In genomic region chr5:111897568-111897967, GRCm38 (mm10) we compare ENCODE assay signal across 18 mouse cellular contexts.
A peak's percentile ranks its signal among the peaks of the same experiment; 100 is the strongest.
DNase-seq lines count a peak whose midpoint lies in the region; ATAC-seq and TF ChIP-seq lines count a peak whose summit lies in the region.
"Had no signal": no experiment of that assay in that cellular context is flagged by ENCODE, and none has a peak within 500 bp of the region (broad histone marks: within the 10 kb centered on the region; RNA-seq: fewer than 3 reads in every experiment).

No protein-coding gene starts in this region.

- ATAC-seq in heart, postnatal 0 days (ENCODE audit: insufficient read depth, low read depth) = no peak
- ATAC-seq in midbrain, embryonic 12.5 days (ENCODE audit: low FRiP score, low read depth) = no peak
- no peak for ATAC-seq in midbrain, embryonic 11.5 days (ENCODE audit: low FRiP score)
- ATAC-seq in megakaryocyte, adult 5-6 weeks (ENCODE audit: poor library complexity, severe bottlenecking) = no peak
- ATAC-seq: Patski had no signal

- 0 out of 2 replicates have a peak, but pooled peaks cover 13% of the 10 kb centered on the region for H3K27me3 ChIP-seq in heart, postnatal 0 days (ENCODE audit: control insufficient read depth, insufficient read depth, low read length)
- H3K27me3 ChIP-seq in midbrain, embryonic 12.5 days = peaks cover 20% of the 10 kb centered on the region
- no peaks in the 10 kb centered on the region for H3K27me3 ChIP-seq in midbrain, embryonic 11.5 days (ENCODE audit: control insufficient read depth, insufficient read depth, low read length)
- H3K27me3 ChIP-seq: Patski had no signal

- 60% methylated on average over 4 of the region's 4 CpGs for WGBS in heart, postnatal 0 days
- 60% methylated on average over 4 of the region's 4 CpGs for WGBS in midbrain, embryonic 12.5 days
- 59% methylated on average over 4 of the region's 4 CpGs for WGBS in midbrain, embryonic 11.5 days

- H3K9me3 ChIP-seq in heart, postnatal 0 days (replicated peaks; ENCODE audit: control insufficient read depth, low read length) = no peaks in the 10 kb centered on the region
- no peaks in the 10 kb centered on the region for H3K9me3 ChIP-seq in midbrain, embryonic 12.5 days
- H3K9me3 ChIP-seq in midbrain, embryonic 11.5 days (ENCODE audit: control insufficient read depth, low read length) = no peaks in the 10 kb centered on the region
- H3K9me3 ChIP-seq: limb, embryonic 10.5 days; neural tube, embryonic 12.5 days had no signal

- no peak for DNase-seq in heart, postnatal 0 days (ENCODE audit: low spot score)
- no peak for DNase-seq in heart, adult 8-10 months (ENCODE audit: low spot score)
- DNase-seq in midbrain, embryonic 11.5 days (ENCODE audit: low spot score, missing footprints) = no peak
- DNase-seq in R1 (ENCODE audit: low read depth, low spot score) = peak; percentile 47
- peak; percentile 52 for DNase-seq in retina, postnatal 1 day
- DNase-seq: cerebellum, adult 8-10 months; gastrocnemius, adult 2 months; heart, adult 18-20 months; kidney, adult 18-20 months; kidney, postnatal 36 days; layer of hippocampus, postnatal 36 days; spleen, adult 18-20 months had no signal

- peak; percentile 14; the same call in 1 of the 2 replicates for TF ChIP-seq CTCF in heart, postnatal 0 days (IDR thresholded peaks at IDR 0.05; ENCODE audit: low read depth)

- no peak overlapping the region for H3K4me3 ChIP-seq in heart, postnatal 0 days (ENCODE audit: low read depth, low read length)
- no peak overlapping the region for H3K4me3 ChIP-seq in midbrain, embryonic 12.5 days
- no peak overlapping the region for H3K4me3 ChIP-seq in midbrain, embryonic 11.5 days (ENCODE audit: low read depth, low read length)
- H3K4me3 ChIP-seq: gastrocnemius, adult 2 months; limb, embryonic 10.5 days; neural tube, embryonic 12.5 days had no signal

- H3K4me2 ChIP-seq in heart, postnatal 0 days (ENCODE audit: low read depth, low read length) = no peak overlapping the region
- no peak overlapping the region for H3K4me2 ChIP-seq in midbrain, embryonic 12.5 days (replicated peaks)
- H3K4me2 ChIP-seq in midbrain, embryonic 11.5 days = no peak overlapping the region
- H3K4me2 ChIP-seq: neural tube, embryonic 12.5 days had no signal

- no peak overlapping the region for H3K27ac ChIP-seq in heart, postnatal 0 days (ENCODE audit: low read depth)
- peak overlapping the region; percentile 74; the same call in 1 of the 2 replicates for H3K27ac ChIP-seq in midbrain, embryonic 12.5 days (replicated peaks)
- no peak overlapping the region for H3K27ac ChIP-seq in midbrain, embryonic 11.5 days (ENCODE audit: low read depth, low read length)
- H3K27ac ChIP-seq: gastrocnemius, adult 2 months; limb, embryonic 10.5 days; liver, embryonic 14.5 days; neural tube, embryonic 12.5 days had no signal

- no peaks in the 10 kb centered on the region for H3K4me1 ChIP-seq in heart, postnatal 0 days (ENCODE audit: control insufficient read depth, insufficient read depth)
- H3K4me1 ChIP-seq in midbrain, embryonic 12.5 days = peaks cover 58% of the 10 kb centered on the region
- H3K4me1 ChIP-seq in midbrain, embryonic 11.5 days (ENCODE audit: control insufficient read depth, insufficient read depth, low read length) = peaks cover 32% of the 10 kb centered on the region

- no peak for TF ChIP-seq EP300 in heart, postnatal 0 days (IDR thresholded peaks at IDR 0.05; ENCODE audit: low read depth)

- no peaks in the 10 kb centered on the region for H3K36me3 ChIP-seq in heart, postnatal 0 days (replicated peaks; ENCODE audit: control insufficient read depth, insufficient read depth, low read length)
- H3K36me3 ChIP-seq in midbrain, embryonic 12.5 days = no peaks in the 10 kb centered on the region
- H3K36me3 ChIP-seq in midbrain, embryonic 11.5 days (ENCODE audit: control insufficient read depth, insufficient read depth, low read length) = no peaks in the 10 kb centered on the region
- H3K36me3 ChIP-seq: limb, embryonic 10.5 days; neural tube, embryonic 12.5 days had no signal

- no peak overlapping the region for H3K9ac ChIP-seq in heart, postnatal 0 days (replicated peaks; ENCODE audit: low read depth, low read length)
- no peak overlapping the region for H3K9ac ChIP-seq in midbrain, embryonic 12.5 days (replicated peaks)
- no peak overlapping the region for H3K9ac ChIP-seq in midbrain, embryonic 11.5 days (ENCODE audit: low read length)
- H3K9ac ChIP-seq: liver, embryonic 14.5 days had no signal

Comparison
In these comparisons a context has a peak if more than half of its experiments do, and no peak if none do; other contexts are left out.
1. DNase-seq: peak in R1 (single experiment) and retina, postnatal 1 day (single experiment); none in heart, postnatal 0 days (single experiment), heart, adult 8-10 months (single experiment) and midbrain, embryonic 11.5 days (single experiment).